Mouse (Mus musculus) heart, postnatal 36 days (tissue): ENCODE measurements around the gene Ggps1. TPM values are rescaled to one million over a fixed set of nuclear protein-coding genes. Genes with fewer than 3 reads are reported as not detected.

Experiments
- total RNA-seq, 2 experiments: library from RNA; stranded (reverse); gene quantifications; 2 replicates each; pipeline ENCODE4 v1.2.3; 2021

The Ggps1 gene
- total RNA-seq, 2 experiments from 2014 or later = 20.4 to 26.1 TPM

Other genes with a start within 250 kb of the Ggps1 start
- gene B3galnt2, start 109.0 kb downstream of the Ggps1 start, total RNA-seq = 10 to 100 TPM; 20.2 to 23.1 TPM
- 10 to 100 TPM; 19.1 to 23.5 TPM for gene Tbce, start 23.9 kb downstream of the Ggps1 start, total RNA-seq
- 10 to 100 TPM; 22.0 to 23.5 TPM for gene Arid4b, start 256 bp downstream of the Ggps1 start, total RNA-seq